Mouse (Mus musculus) stomach, embryonic 15.5 days (tissue): Measurements from ENCODE around the gene 4930502E18Rik. TPM values are rescaled to one million over a fixed set of nuclear protein-coding genes. Genes with fewer than 3 reads are reported as not detected.

Source experiments
- ATAC-seq: fragments of 200-750 bp; cut with Nextera tagmentation; 2 replicates; pipeline ENCODE4 v1.8.0; 2017; ENCODE audit warnings: low read depth, moderate number of reproducible peaks, moderate TSS enrichment; ENCODE audit not compliant: insufficient read depth, low FRiP score
- H3K27ac ChIP-seq: fragments of 300-500 bp; sonication (generic); 2 replicates; pipeline ENCODE4 v1.5.1; 2015; ENCODE audit warnings: mild to moderate bottlenecking, inconsistent platforms
- H3K27me3 ChIP-seq: fragments of 300-500 bp; sonication (generic); replicated peaks from 2 replicates; pipeline ENCODE4 v1.6.1; 2015; ENCODE audit warnings: inconsistent platforms
- H3K36me3 ChIP-seq: fragments of 300-500 bp; sonication (generic); 2 replicates; pipeline ENCODE4 v1.6.1; 2015; ENCODE audit warnings: inconsistent platforms
- H3K4me1 ChIP-seq: fragments of 300-500 bp; sonication (generic); 2 replicates; pipeline ENCODE4 v1.6.1; 2015; ENCODE audit warnings: inconsistent platforms
- H3K4me2 ChIP-seq: fragments of 300-500 bp; sonication (generic); 2 replicates; pipeline ENCODE4 v1.6.1; 2015; ENCODE audit warnings: mild to moderate bottlenecking, inconsistent platforms
- H3K4me3 ChIP-seq: fragments of 300-500 bp; sonication (generic); replicated peaks from 2 replicates; pipeline ENCODE4 v1.5.1; 2015; ENCODE audit warnings: inconsistent platforms
- H3K9ac ChIP-seq: fragments of 300-500 bp; sonication (generic); 2 replicates; pipeline ENCODE4 v1.6.1; 2015; ENCODE audit warnings: inconsistent platforms
- H3K9me3 ChIP-seq: fragments of 300-500 bp; sonication (generic); 2 replicates; pipeline ENCODE4 v1.6.1; 2016; ENCODE audit warnings: inconsistent platforms
- WGBS: fragments of 180-500 bp; shearing (Covaris S2); methylation state at CpG from one replicate; pipeline ENCODE4 v1.1.7; 2015; 5-methylcytosine and 5-hydroxymethylcytosine counted together
- polyA plus RNA-seq: library from polyadenylated mRNA; unstranded; fragments of >200 nt; fragmentation: Nextera tagmentation; extraction: Ambion mirVana; gene quantifications from 2 replicates; pipeline ENCODE4 v1.2.1, GENCODE M21; 2015

Gene 4930502E18Rik
- polyA plus RNA-seq, 1 experiment from 2014 or later: not detected

DNA sequence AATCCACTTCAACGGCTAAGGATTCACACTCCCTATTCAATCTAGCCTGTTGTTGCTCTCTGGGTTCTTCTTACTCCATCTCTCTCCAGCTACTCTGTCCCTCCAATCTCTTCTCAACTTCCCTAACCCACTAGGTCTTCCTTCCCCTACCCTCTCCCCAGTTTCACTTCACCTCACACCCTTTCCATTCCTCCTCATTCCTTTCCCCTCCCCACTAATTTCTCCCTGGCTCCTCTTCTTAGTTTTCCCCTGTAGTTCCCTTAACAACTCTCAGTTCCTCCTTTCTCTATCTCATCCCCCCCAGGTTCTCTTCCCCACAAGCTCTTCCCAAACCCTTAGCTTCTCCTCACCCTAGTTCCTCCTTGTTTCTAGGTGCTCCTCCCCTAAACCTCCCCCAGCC is 28.2 kb downstream of the 4930502E18Rik start:
- Histone ChIP-seq H3K9me3 (no peaks in the 10 kb centered on the region), H3K4me1 (no peaks in the 10 kb centered on the region), H3K4me2 (no peak overlapping the region), H3K27ac (no peak overlapping the region), H3K27me3 (no peaks in the 10 kb centered on the region), H3K36me3 (no peaks in the 10 kb centered on the region), H3K9ac (no peak overlapping the region), H3K4me3 (no peak overlapping the region)
- 90% methylated on average over 1 of the region's 1 CpGs for WGBS
- no peak for ATAC-seq

DNA sequence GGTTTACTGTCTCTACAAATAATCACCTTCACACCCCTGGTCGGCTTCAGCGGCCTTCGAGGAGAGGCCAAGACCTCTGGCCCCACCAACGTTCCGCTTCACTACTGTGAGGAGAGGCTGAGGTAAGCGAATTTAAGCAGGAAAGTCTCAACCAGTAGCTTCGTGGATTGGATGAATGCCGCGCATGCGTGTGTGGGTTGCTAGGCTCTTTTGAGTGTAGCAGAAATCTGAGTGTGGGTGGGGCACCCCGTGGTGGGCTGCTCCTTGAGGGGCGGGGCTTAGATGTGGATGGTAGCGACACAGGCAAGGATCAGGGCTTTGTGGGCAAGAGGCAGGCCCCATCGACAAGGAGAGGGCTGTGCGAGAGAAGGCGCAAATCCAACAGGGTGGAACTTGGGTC is 33.1 kb downstream of the 4930502E18Rik start, which contains the start of gene 1700013H16Rik:
TSS of gene 1700013H16Rik (minus strand) at position 96 of the 400 bp plus-strand sequence.
- no peaks in the 10 kb centered on the region for H3K9me3 ChIP-seq
- H3K27me3 ChIP-seq: no peaks in the 10 kb centered on the region
- H3K36me3 ChIP-seq: no peaks in the 10 kb centered on the region
- no peak within 1 kb of the TSS for H3K4me3 ChIP-seq
- no peak within 1 kb of the TSS for H3K4me2 ChIP-seq
- no peak within 1 kb of the TSS for H3K27ac ChIP-seq
- H3K4me1 ChIP-seq: no peaks in the 10 kb centered on the region
- ATAC-seq: no peak
- no peak within 1 kb of the TSS for H3K9ac ChIP-seq
- 92% methylated on average over 16 of the region's 16 CpGs for WGBS

DNA sequence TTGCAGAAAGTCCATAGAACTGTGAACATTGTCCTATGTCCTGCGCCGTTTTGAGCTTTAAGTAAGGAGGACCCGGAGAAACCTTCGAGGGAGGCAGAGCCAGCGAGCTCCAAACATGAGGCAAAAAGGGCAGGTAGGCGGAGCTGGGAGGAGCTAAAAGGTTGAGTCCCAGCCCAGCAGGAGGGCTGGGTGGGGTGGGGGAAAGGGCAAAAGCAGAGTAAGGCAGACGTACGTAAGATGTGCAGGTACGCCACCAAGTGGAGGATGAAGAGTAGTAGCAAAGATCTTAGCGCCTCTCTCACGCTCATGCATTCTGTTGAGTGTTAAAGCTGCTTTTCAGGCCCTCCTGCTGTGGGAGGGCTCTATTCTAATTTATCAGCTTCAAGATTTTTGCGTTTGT is 51.6 kb downstream of the 4930502E18Rik start, which contains the start of gene Zfp36l3:
TSS of gene Zfp36l3 (minus strand) at position 119 of the 400 bp plus-strand sequence.
- 84% methylated on average over 12 of the region's 12 CpGs for WGBS
- H3K27ac ChIP-seq: no peak within 1 kb of the TSS

More for the DNA sequence above, 51.6 kb downstream of the 4930502E18Rik start, which contains the start of gene Zfp36l3:
- H3K4me3 ChIP-seq: no peak within 1 kb of the TSS
- no peak for ATAC-seq
- H3K27me3 ChIP-seq: no peaks in the 10 kb centered on the region
- H3K9ac ChIP-seq: no peak within 1 kb of the TSS
- H3K4me2 ChIP-seq: no peak within 1 kb of the TSS
- H3K4me1 ChIP-seq: no peaks in the 10 kb centered on the region
- H3K36me3 ChIP-seq: no peaks in the 10 kb centered on the region
- no peaks in the 10 kb centered on the region for H3K9me3 ChIP-seq

Other genes starting within 250 kb of the 4930502E18Rik start
- 30.5 and 32.3 TPM in 2 replicates for gene Rtl8c, start 116.8 kb upstream of the 4930502E18Rik start, polyA plus RNA-seq
- gene Gm14597, start 115.8 kb upstream of the 4930502E18Rik start, polyA plus RNA-seq: not detected in 2 replicates
- 52.3 and 61.6 TPM in 2 replicates for gene Rtl8a, start 81.1 kb upstream of the 4930502E18Rik start, polyA plus RNA-seq
- 48.5 and 58.4 TPM in 2 replicates for gene Rtl8b, start 54.4 kb upstream of the 4930502E18Rik start, polyA plus RNA-seq
- gene 1700013H16Rik, start 33.0 kb downstream of the 4930502E18Rik start, polyA plus RNA-seq: not detected in 2 replicates
- gene Zfp36l3, start 51.6 kb downstream of the 4930502E18Rik start, polyA plus RNA-seq: not detected in 2 replicates
- gene Xlr, start 72.9 kb downstream of the 4930502E18Rik start, polyA plus RNA-seq: 1.0 and 1.5 TPM in 2 replicates